Mouse (Mus musculus) embryo, embryonic 9.5 days (tissue): ENCODE results near the gene Ank3.
A peak's percentile ranks its signal among the peaks of the same experiment; 100 is the strongest.

Source experiments
- DNase-seq: peaks from one replicate; pipeline ENCODE4 v3.0.0-alpha.2; 2017; ENCODE audit errors: extremely low spot score

The Ank3 gene

GRCm38 (mm10) chr10:69571972-69572371 is 173.4 kb downstream of the Ank3 start:
- DNase-seq: peak; percentile 31

- DNase-seq: no peak
These were observed 174.5 kb downstream of the Ank3 start for GRCm38 (mm10) chr10:69573054-69573453.

- no peak for DNase-seq
These were observed 175.2 kb downstream of the Ank3 start for GRCm38 (mm10) chr10:69573746-69574145.

GRCm38 (mm10) chr10:69574190-69574663 is 175.7 kb downstream of the Ank3 start:
- peak; percentile 36 for DNase-seq

- no peak for DNase-seq
These were observed 176.3 kb downstream of the Ank3 start for GRCm38 (mm10) chr10:69574894-69575293.

- DNase-seq: no peak
These were observed 176.9 kb downstream of the Ank3 start for GRCm38 (mm10) chr10:69575451-69575850.

- no peak for DNase-seq
These were observed 177.7 kb downstream of the Ank3 start for GRCm38 (mm10) chr10:69576264-69576663.

GRCm38 (mm10) chr10:69577061-69577728 is 178.6 kb downstream of the Ank3 start:
- no peak for DNase-seq

GRCm38 (mm10) chr10:69577729-69578061 is 179.1 kb downstream of the Ank3 start:
- no peak for DNase-seq

GRCm38 (mm10) chr10:69579585-69579984 is 181.0 kb downstream of the Ank3 start:
- DNase-seq: no peak

GRCm38 (mm10) chr10:69581525-69581924 is 183.0 kb downstream of the Ank3 start:
- DNase-seq: no peak

GRCm38 (mm10) chr10:69583874-69584481 is 185.4 kb downstream of the Ank3 start:
- peak; percentile 76 for DNase-seq

- no peak for DNase-seq
These were observed 186.0 kb downstream of the Ank3 start for GRCm38 (mm10) chr10:69584566-69584965.

- no peak for DNase-seq
These were observed 186.7 kb downstream of the Ank3 start for GRCm38 (mm10) chr10:69585271-69585670.

- DNase-seq: no peak
These were observed 195.9 kb downstream of the Ank3 start for GRCm38 (mm10) chr10:69594186-69595131.

GRCm38 (mm10) chr10:69595487-69595886 is 196.9 kb downstream of the Ank3 start:
- no peak for DNase-seq

GRCm38 (mm10) chr10:69601471-69601870 is 202.9 kb downstream of the Ank3 start:
- DNase-seq: no peak

- DNase-seq: no peak
These were observed 204.1 kb downstream of the Ank3 start for GRCm38 (mm10) chr10:69602711-69603110.

- no peak for DNase-seq
These were observed 206.0 kb downstream of the Ank3 start for GRCm38 (mm10) chr10:69604609-69605008.

- no peak for DNase-seq
These were observed 206.6 kb downstream of the Ank3 start for GRCm38 (mm10) chr10:69605211-69605610.

GRCm38 (mm10) chr10:69607611-69608119 is 209.1 kb downstream of the Ank3 start:
- DNase-seq: no peak

- no peak for DNase-seq
These were observed 212.7 kb downstream of the Ank3 start for GRCm38 (mm10) chr10:69611314-69611713.
